Comparison of ENCODE assay signal across 8 mouse cellular contexts in the genomic region with DNA sequence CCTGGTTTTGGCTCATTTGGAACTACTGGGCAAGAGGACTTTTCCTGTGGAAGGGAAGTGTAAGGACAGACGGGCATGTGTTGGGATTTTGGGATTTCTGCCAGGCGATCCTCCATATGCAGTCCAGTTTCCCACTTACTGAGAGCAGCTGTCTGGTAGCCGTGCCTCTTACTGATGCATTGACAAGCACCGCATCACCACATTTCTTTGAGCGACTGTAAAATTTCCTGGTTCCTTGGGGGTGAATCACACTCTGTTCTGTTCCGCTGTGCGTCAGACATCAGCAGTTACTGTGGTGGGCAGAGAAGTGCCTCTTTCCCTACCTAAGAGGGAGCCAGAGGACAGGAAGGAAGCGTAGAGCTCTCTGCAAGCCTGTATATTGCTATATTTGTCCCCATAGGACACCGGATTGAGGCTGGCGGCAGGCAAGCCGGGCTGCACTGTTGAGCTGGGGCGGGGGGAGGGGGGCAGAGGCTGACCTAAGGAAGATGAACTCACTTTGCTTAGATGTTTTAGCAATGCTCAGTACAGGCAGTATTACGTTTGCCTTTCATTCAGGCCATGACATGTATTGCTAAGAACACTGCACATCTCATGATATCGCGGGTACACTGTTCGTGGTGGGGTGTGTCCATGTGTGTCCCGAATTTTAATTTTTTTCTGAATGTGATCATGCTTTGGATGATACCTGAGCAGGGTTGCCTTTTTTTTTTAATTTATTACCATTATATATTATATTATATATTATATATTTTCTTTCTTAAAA. TPM values are rescaled to one million over a fixed set of nuclear protein-coding genes. Genes with fewer than 3 reads are reported as not detected.
DNase-seq lines count a peak whose midpoint lies in the region; ATAC-seq and TF ChIP-seq lines count a peak whose summit lies in the region.

No protein-coding gene starts in this region.

- H3K27ac ChIP-seq in limb, embryonic 14.5 days (replicated peaks; ENCODE audit: low read depth, low read length) = no peak overlapping the region
- no peak overlapping the region for H3K27ac ChIP-seq in limb, embryonic 10.5 days
- H3K27ac ChIP-seq in layer of hippocampus, adult 2 months = peak overlapping the region; percentile 77

- peaks cover 25% of the 10 kb centered on the region for H3K36me3 ChIP-seq in limb, embryonic 14.5 days (ENCODE audit: control insufficient read depth, insufficient read depth, low read length)
- H3K36me3 ChIP-seq in limb, embryonic 10.5 days = peaks cover 24% of the 10 kb centered on the region

- no peaks in the 10 kb centered on the region for H3K27me3 ChIP-seq in limb, embryonic 14.5 days (ENCODE audit: control insufficient read depth, insufficient read depth, low read length)
- H3K27me3 ChIP-seq in limb, embryonic 10.5 days (ENCODE audit: low read depth, poor library complexity, severe bottlenecking) = no peaks in the 10 kb centered on the region

- no peak for ATAC-seq in limb, embryonic 14.5 days (ENCODE audit: low FRiP score, low read depth)

- H3K9ac ChIP-seq in limb, embryonic 14.5 days (ENCODE audit: low read depth, low read length, severe bottlenecking) = no peak overlapping the region

- peaks cover 7% of the 10 kb centered on the region for H3K4me1 ChIP-seq in limb, embryonic 14.5 days (ENCODE audit: control insufficient read depth, insufficient read depth, low read length)
- peaks cover 5% of the 10 kb centered on the region; the same call in 1 of the 2 replicates for H3K4me1 ChIP-seq in limb, embryonic 10.5 days

- TF ChIP-seq CTCF in layer of hippocampus, adult 2 months (conservative IDR thresholded peaks at IDR 0.05) = peak; percentile 50

- no peak overlapping the region for H3K4me2 ChIP-seq in limb, embryonic 14.5 days (replicated peaks; ENCODE audit: low read depth, low read length, severe bottlenecking)

- WGBS in limb, embryonic 14.5 days = 66% methylated on average over 17 of the region's 17 CpGs
- 87% methylated on average over 17 of the region's 17 CpGs for WGBS in limb, embryonic 10.5 days

- no peaks in the 10 kb centered on the region for H3K9me3 ChIP-seq in limb, embryonic 14.5 days (ENCODE audit: control insufficient read depth, low read length)
- no peaks in the 10 kb centered on the region for H3K9me3 ChIP-seq in limb, embryonic 10.5 days (replicated peaks)

- no peak for TF ChIP-seq POLR2A in limb, embryonic 14.5 days (IDR thresholded peaks at IDR 0.05; ENCODE audit: borderline replicate concordance, extremely low read depth, insufficient read depth, insufficient read length)

- DNase-seq in limb, embryonic 14.5 days (ENCODE audit: low spot score) = peak; percentile 35
- no peak for DNase-seq in limb, embryonic 10.5 days (ENCODE audit: low spot score)
- DNase-seq in cerebellum, postnatal 14 days = peak; percentile 75 to 78
- DNase-seq in layer of hippocampus, adult 2 months (ENCODE audit: low spot score in 2 of 2) = peak; percentile 36 to 76
- DNase-seq in right cerebral cortex, adult 2 months (ENCODE audit: low spot score in 2 of 2) = peak; percentile 67 to 70
- DNase-seq in testis, postnatal 14 days (ENCODE audit: low spot score) = no peak
- no peak for DNase-seq in c-Kit-positive CD71-positive TER-119-positive erythroid progenitor cells, embryonic 14.5 days (ENCODE audit: low spot score)
- DNase-seq in kidney, postnatal 4 days = no peak

- H3K4me3 ChIP-seq in limb, embryonic 14.5 days (replicated peaks; ENCODE audit: low read length) = no peak overlapping the region
- H3K4me3 ChIP-seq in limb, embryonic 10.5 days = no peak overlapping the region
- 0 out of 2 replicates have a peak overlapping the region, but pooled peaks have one; percentile 18 for H3K4me3 ChIP-seq in layer of hippocampus, adult 2 months

RNA-seq across cellular contexts. Expression of a gene that starts 56.8 kb away (rescaled TPM):
- polyA plus RNA-seq in limb, embryonic 14.5 days (2012; rRNA removed) = 11.7 and 11.8 TPM in 2 replicates
- 14.8 and 15.5 TPM in 2 replicates for polyA plus RNA-seq in limb, embryonic 14.5 days (2014; fragmentation: Nextera tagmentation; extraction: Ambion mirVana)
- polyA plus RNA-seq in limb, embryonic 10.5 days (2016; fragmentation: Nextera tagmentation; extraction: Ambion mirVana) = 7.3 and 9.7 TPM in 2 replicates
- 10 to 100 TPM; 30.4 to 32.7 TPM for total RNA-seq in layer of hippocampus, adult 2 months (2021)

Comparison
In these comparisons a context has a peak if more than half of its experiments do, and no peak if none do; other contexts are left out.
1. DNase-seq: peak in limb, embryonic 14.5 days (single experiment), cerebellum, postnatal 14 days (2 of 2), layer of hippocampus, adult 2 months (2 of 2) and right cerebral cortex, adult 2 months (2 of 2); none in limb, embryonic 10.5 days (single experiment), testis, postnatal 14 days (single experiment), c-Kit-positive CD71-positive TER-119-positive erythroid progenitor cells, embryonic 14.5 days (single experiment) and kidney, postnatal 4 days (0 of 2).